Mouse (Mus musculus): Measurements from ENCODE around the gene Sept1. TPM values are rescaled to one million over a fixed set of nuclear protein-coding genes. Genes with fewer than 3 reads are reported as not detected.

The Sept1 gene
- polyA plus RNA-seq, 1 experiment from 2014 or later = 7.2 TPM

- H3K36me3 ChIP-seq (ENCODE audit: control insufficient read depth, insufficient read depth, low read length) = peaks cover 54% of the 10 kb centered on the region
- no peak overlapping the region for H3K27ac ChIP-seq (ENCODE audit: low read depth, low read length)
- WGBS = 95% methylated on average over 17 of the region's 17 CpGs
- no peak for ATAC-seq (ENCODE audit: low read depth)
- no peaks in the 10 kb centered on the region for H3K27me3 ChIP-seq (ENCODE audit: control insufficient read depth, insufficient read depth, low read length)
- H3K4me2 ChIP-seq (ENCODE audit: low read depth, low read length) = peak overlapping the region; percentile 88; the same call in 1 of the 2 replicates
- no peak overlapping the region for H3K9ac ChIP-seq (replicated peaks; ENCODE audit: low read depth, low read length)
- no peaks in the 10 kb centered on the region for H3K9me3 ChIP-seq (ENCODE audit: control insufficient read depth, low read length)
- H3K4me3 ChIP-seq (ENCODE audit: low read depth, low read length) = no peak overlapping the region; the same call in 1 of the 2 replicates
- peaks cover 16% of the 10 kb centered on the region for H3K4me1 ChIP-seq (ENCODE audit: control insufficient read depth, insufficient read depth, low read length)
These were observed 38.8 kb downstream of the Sept1 start for GRCm38 (mm10) chr7:127194011-127194632.

DNA sequence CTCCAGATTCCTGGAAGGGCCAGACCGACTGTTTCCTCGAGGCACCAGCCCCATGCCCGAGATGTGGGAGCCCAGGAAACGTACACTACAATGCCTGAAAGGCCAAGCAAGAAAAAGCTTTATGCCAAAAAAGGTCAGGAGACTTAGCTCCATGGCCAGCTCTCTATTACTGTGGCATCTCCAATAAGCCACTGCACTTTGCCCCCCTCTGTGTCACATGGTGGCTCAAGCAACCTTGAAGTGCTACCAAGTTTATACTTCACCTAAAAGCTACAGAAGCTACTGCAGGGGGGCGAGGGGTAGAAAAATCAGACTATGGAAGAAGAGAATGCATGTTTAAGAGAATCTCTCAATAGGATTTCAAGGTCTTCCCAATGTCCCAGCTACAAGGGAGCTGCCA lies 39.9 kb downstream of the Sept1 start:
- 96% methylated on average over 5 of the region's 5 CpGs for WGBS
- Histone ChIP-seq H3K4me2 (ENCODE audit: low read depth, low read length) (no peak overlapping the region), H3K27ac (ENCODE audit: low read depth, low read length) (no peak overlapping the region), H3K4me3 (ENCODE audit: low read depth, low read length) (no peak overlapping the region), H3K9me3 (ENCODE audit: control insufficient read depth, low read length) (no peaks in the 10 kb centered on the region), H3K4me1 (ENCODE audit: control insufficient read depth, insufficient read depth, low read length) (peaks cover 16% of the 10 kb centered on the region), H3K36me3 (ENCODE audit: control insufficient read depth, insufficient read depth, low read length) (peaks cover 43% of the 10 kb centered on the region), H3K9ac (replicated peaks; ENCODE audit: low read depth, low read length) (no peak overlapping the region), H3K27me3 (ENCODE audit: control insufficient read depth, insufficient read depth, low read length) (no peaks in the 10 kb centered on the region)
- ATAC-seq (ENCODE audit: low read depth) = no peak

DNA sequence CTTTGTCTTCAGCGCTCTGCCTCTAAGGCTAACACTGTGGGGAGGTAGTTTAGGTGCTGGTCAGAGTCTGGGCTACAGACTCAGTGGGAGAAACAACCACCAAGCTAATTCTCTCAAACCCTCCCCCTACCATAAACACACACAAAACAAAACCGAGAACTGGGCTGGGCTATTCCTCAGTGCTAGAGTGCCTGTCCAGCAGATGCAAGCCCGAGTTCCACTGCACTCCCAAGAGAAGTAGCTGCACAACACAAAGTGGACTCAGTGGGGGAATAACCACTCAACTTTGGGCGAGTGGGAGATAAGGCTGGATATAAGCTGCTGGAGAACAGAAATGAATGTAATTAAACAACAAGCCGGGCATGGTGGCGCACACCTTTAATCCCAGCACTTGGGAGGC lies 42.3 kb downstream of the Sept1 start:
- no peak overlapping the region for H3K4me3 ChIP-seq (ENCODE audit: low read depth, low read length)

DNA sequence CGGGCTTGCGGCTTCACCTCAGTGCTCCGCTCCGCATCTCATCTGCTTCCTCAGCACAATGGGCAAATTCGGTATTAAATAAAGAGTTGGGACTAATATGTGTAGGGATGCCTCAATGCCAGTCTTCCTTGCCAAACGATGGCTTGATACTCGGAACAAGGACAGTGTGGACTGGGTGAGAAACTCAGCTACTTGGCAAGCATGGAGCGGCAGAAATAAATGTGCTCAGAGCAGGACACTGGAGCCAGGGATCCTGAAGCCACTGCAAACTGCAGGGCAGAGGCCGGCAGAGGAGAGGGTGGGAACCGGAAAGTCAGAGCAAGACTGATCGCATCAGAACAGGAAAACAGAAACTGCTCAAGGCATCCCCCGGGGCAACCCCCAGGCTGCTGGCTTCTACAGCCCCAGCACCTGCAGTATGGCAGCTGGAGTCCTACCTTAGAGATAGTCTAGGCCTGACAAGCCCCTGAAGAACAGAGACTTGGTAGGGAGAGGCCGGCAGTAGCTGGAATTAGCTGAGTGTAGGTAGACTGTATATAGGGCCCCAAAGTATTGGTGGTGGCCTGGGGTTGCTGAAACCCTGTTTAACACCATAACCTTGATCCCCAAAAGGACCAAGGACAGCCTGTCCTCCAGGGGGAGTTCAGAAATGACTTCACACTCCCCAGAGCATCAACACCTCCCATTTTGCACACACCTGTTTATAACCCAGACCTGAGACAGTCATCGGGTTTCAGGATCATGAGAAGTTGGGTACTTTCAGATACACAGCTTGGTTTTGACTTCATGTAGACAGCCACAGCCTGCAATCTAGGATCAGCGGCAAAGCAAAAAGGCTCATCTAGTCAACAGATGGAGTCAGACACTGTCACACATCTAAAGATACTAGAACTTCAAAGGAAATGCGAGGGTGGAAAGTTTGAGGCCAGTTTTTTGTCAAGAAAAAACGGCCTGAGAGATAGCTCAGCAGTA lies 44.3 kb downstream of the Sept1 start:
- Histone ChIP-seq H3K9me3 (ENCODE audit: control insufficient read depth, low read length) (no peaks in the 10 kb centered on the region), H3K36me3 (ENCODE audit: control insufficient read depth, insufficient read depth, low read length) (peaks cover 25% of the 10 kb centered on the region), H3K27ac (ENCODE audit: low read depth, low read length) (no peak overlapping the region), H3K9ac (replicated peaks; ENCODE audit: low read depth, low read length) (no peak overlapping the region), H3K4me1 (ENCODE audit: control insufficient read depth, insufficient read depth, low read length) (no peaks in the 10 kb centered on the region), H3K4me3 (ENCODE audit: low read depth, low read length) (no peak overlapping the region), H3K4me2 (ENCODE audit: low read depth, low read length) (no peak overlapping the region), H3K27me3 (ENCODE audit: control insufficient read depth, insufficient read depth, low read length) (no peaks in the 10 kb centered on the region)
- ATAC-seq (ENCODE audit: low read depth) = no peak
- 82% methylated on average over 17 of the region's 17 CpGs for WGBS

More for the DNA sequence above, 42.3 kb downstream of the Sept1 start:
- no peak overlapping the region for H3K27ac ChIP-seq (ENCODE audit: low read depth, low read length)
- peaks cover 31% of the 10 kb centered on the region for H3K36me3 ChIP-seq (ENCODE audit: control insufficient read depth, insufficient read depth, low read length)
- WGBS = 76% methylated on average over 6 of the region's 6 CpGs
- H3K4me1 ChIP-seq (ENCODE audit: control insufficient read depth, insufficient read depth, low read length) = peaks cover 12% of the 10 kb centered on the region
- H3K27me3 ChIP-seq (ENCODE audit: control insufficient read depth, insufficient read depth, low read length) = no peaks in the 10 kb centered on the region
- H3K4me2 ChIP-seq (ENCODE audit: low read depth, low read length) = no peak overlapping the region
- no peak overlapping the region for H3K9ac ChIP-seq (replicated peaks; ENCODE audit: low read depth, low read length)
- ATAC-seq (ENCODE audit: low read depth) = no peak
- H3K9me3 ChIP-seq (ENCODE audit: control insufficient read depth, low read length) = no peaks in the 10 kb centered on the region

DNA sequence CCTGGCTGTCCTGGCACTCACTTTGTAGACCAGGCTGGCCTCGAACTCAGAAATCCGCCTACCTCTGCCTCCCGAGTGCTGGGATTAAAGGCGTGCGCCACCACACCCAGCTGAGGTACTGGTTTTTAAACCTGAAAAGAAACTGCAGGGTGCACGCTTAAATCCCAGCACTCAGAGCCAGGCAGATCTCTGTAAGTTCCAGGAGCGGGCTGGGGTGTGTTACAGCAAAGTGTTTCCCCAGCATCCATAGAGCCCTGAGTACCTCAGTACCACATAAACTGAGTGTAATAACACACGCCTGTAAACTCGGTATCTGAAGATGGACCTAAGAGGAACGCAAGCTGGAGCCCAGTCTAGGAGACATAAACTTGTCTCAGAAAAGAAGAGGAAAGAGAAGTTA lies 45.6 kb downstream of the Sept1 start:
- Histone ChIP-seq H3K4me2 (ENCODE audit: low read depth, low read length) (no peak overlapping the region), H3K27ac (ENCODE audit: low read depth, low read length) (no peak overlapping the region), H3K4me1 (ENCODE audit: control insufficient read depth, insufficient read depth, low read length) (no peaks in the 10 kb centered on the region), H3K36me3 (ENCODE audit: control insufficient read depth, insufficient read depth, low read length) (peaks cover 12% of the 10 kb centered on the region; the same call in 1 of the 2 replicates), H3K9ac (replicated peaks; ENCODE audit: low read depth, low read length) (no peak overlapping the region), H3K27me3 (ENCODE audit: control insufficient read depth, insufficient read depth, low read length) (no peaks in the 10 kb centered on the region), H3K4me3 (ENCODE audit: low read depth, low read length) (no peak overlapping the region), H3K9me3 (ENCODE audit: control insufficient read depth, low read length) (no peaks in the 10 kb centered on the region)
- ATAC-seq (ENCODE audit: low read depth) = no peak
- WGBS = 77% methylated on average over 9 of the region's 10 CpGs

DNA sequence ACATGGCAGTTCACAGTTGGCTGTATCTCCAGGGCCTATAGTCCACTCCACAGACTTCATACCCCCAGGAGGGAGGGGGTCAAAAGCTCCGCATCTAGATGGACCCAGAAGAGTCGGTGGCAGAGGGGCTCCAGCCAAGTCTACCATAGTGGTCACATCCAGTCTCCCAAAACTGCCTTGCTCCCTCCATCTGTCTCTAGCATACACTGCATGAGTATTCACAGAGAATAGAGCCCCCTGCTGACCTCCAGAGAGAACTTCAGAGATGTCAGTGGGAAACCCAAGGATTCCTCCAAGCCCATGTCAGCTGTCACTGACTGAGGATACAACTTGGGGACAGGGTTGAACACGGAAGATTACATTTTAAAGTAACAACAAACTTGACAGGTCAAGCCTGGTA lies 47.3 kb downstream of the Sept1 start:
- no peak overlapping the region for H3K9ac ChIP-seq (replicated peaks; ENCODE audit: low read depth, low read length)
- no peak for ATAC-seq (ENCODE audit: low read depth)
- WGBS = 82% methylated on average over 3 of the region's 3 CpGs
- no peaks in the 10 kb centered on the region for H3K36me3 ChIP-seq (ENCODE audit: control insufficient read depth, insufficient read depth, low read length)
- H3K27me3 ChIP-seq (ENCODE audit: control insufficient read depth, insufficient read depth, low read length) = no peaks in the 10 kb centered on the region
- H3K27ac ChIP-seq (ENCODE audit: low read depth, low read length) = no peak overlapping the region
- no peak overlapping the region for H3K4me2 ChIP-seq (ENCODE audit: low read depth, low read length)
- no peaks in the 10 kb centered on the region for H3K9me3 ChIP-seq (ENCODE audit: control insufficient read depth, low read length)
- no peaks in the 10 kb centered on the region for H3K4me1 ChIP-seq (ENCODE audit: control insufficient read depth, insufficient read depth, low read length)
- H3K4me3 ChIP-seq (ENCODE audit: low read depth, low read length) = no peak overlapping the region

DNA sequence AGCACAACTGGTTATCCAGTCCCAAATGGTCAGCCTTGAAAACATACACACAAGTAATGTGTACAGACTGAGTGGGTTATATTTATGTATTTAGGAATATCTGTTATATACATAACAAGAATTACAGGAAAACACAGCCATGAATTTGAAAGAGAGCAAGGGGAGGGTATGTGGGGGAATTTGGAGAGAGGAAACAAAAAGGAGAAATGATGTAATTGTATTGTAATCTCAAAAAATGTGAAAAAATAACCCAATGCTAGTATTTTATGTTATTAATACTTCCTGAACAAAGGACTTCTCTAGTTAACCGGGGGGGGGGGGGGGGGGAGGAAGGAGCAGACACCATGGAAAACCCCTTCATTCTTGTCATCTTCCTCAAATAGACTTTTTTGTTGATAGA lies 48.2 kb downstream of the Sept1 start:
- H3K9me3 ChIP-seq (ENCODE audit: control insufficient read depth, low read length) = no peaks in the 10 kb centered on the region
- H3K27ac ChIP-seq (ENCODE audit: low read depth, low read length) = no peak overlapping the region
- no peak overlapping the region for H3K9ac ChIP-seq (replicated peaks; ENCODE audit: low read depth, low read length)
- WGBS = 77% methylated on average over 1 of the region's 1 CpGs
- H3K27me3 ChIP-seq (ENCODE audit: control insufficient read depth, insufficient read depth, low read length) = no peaks in the 10 kb centered on the region
- no peak overlapping the region for H3K4me2 ChIP-seq (ENCODE audit: low read depth, low read length)
- H3K4me1 ChIP-seq (ENCODE audit: control insufficient read depth, insufficient read depth, low read length) = no peaks in the 10 kb centered on the region
- ATAC-seq (ENCODE audit: low read depth) = no peak
- H3K4me3 ChIP-seq (ENCODE audit: low read depth, low read length) = no peak overlapping the region
- H3K36me3 ChIP-seq (ENCODE audit: control insufficient read depth, insufficient read depth, low read length) = no peaks in the 10 kb centered on the region

DNA sequence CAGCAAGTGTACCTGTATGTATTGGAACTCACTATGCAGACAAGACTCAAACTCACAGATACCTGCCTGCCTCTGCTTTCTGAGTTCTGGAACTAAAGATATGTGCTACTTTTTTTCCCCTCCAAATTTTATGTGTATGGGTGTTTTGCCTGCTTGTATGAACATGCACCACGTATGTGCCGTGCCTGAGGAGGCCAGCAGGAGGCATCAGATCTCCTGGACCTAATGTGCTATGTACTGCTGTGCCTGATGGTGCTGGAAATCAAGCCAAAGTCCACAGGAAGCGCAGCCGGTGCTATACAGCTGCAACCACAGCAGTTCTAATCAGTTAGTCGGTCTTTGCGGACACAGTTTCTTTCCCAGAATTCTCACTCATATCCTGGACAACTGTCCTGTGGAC lies 49.1 kb downstream of the Sept1 start:
- H3K36me3 ChIP-seq (ENCODE audit: control insufficient read depth, insufficient read depth, low read length) = no peaks in the 10 kb centered on the region
- H3K4me3 ChIP-seq (ENCODE audit: low read depth, low read length) = no peak overlapping the region
- no peak for ATAC-seq (ENCODE audit: low read depth)
- no peaks in the 10 kb centered on the region for H3K9me3 ChIP-seq (ENCODE audit: control insufficient read depth, low read length)
- WGBS = 76% methylated on average over 6 of the region's 6 CpGs
- H3K27ac ChIP-seq (ENCODE audit: low read depth, low read length) = no peak overlapping the region
- no peaks in the 10 kb centered on the region for H3K27me3 ChIP-seq (ENCODE audit: control insufficient read depth, insufficient read depth, low read length)
- no peak overlapping the region for H3K4me2 ChIP-seq (ENCODE audit: low read depth, low read length)
- H3K9ac ChIP-seq (replicated peaks; ENCODE audit: low read depth, low read length) = no peak overlapping the region
- no peaks in the 10 kb centered on the region for H3K4me1 ChIP-seq (ENCODE audit: control insufficient read depth, insufficient read depth, low read length)

DNA sequence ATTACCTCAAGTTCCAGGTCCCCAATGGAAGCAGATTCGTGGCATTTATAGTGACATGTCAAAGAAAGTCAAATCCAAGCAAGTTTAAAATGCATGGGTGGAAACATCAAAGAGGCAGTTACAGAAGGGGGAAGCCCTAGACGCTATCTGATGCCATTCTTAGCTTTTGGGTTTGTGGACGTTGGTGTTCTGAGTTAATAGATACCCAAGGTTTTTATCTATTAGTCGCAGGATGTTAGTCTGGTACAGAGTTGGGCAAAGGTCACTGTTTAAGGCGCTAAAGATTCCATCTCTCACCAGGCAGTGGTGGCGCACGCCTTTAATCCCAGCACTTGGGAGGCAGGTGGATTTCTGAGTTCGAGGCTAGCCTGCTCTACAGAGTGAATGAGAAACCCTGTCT lies 49.6 kb downstream of the Sept1 start:
- WGBS = 82% methylated on average over 8 of the region's 8 CpGs
- H3K4me1 ChIP-seq (ENCODE audit: control insufficient read depth, insufficient read depth, low read length) = no peaks in the 10 kb centered on the region
- H3K27ac ChIP-seq (ENCODE audit: low read depth, low read length) = no peak overlapping the region
- H3K9ac ChIP-seq (replicated peaks; ENCODE audit: low read depth, low read length) = no peak overlapping the region
- no peak for ATAC-seq (ENCODE audit: low read depth)
- H3K27me3 ChIP-seq (ENCODE audit: control insufficient read depth, insufficient read depth, low read length) = no peaks in the 10 kb centered on the region
- H3K9me3 ChIP-seq (ENCODE audit: control insufficient read depth, low read length) = no peaks in the 10 kb centered on the region
- no peak overlapping the region for H3K4me3 ChIP-seq (ENCODE audit: low read depth, low read length)
- H3K4me2 ChIP-seq (ENCODE audit: low read depth, low read length) = no peak overlapping the region
- no peaks in the 10 kb centered on the region for H3K36me3 ChIP-seq (ENCODE audit: control insufficient read depth, insufficient read depth, low read length)

Data from neural tube, embryonic 14.5 days (tissue).